Mouse (Mus musculus) layer of hippocampus, adult 9-10 months (tissue): ENCODE measurements at regions not wholly inside any gene's neighbourhood (a gene's known extent, or its start where the extent isn't known, plus 50 kb on each side); places are given as distances from the start of the nearest gene placed in this dataset.

Experiments used
- DNase-seq: peaks from one replicate; pipeline ENCODE4 v3.0.0; 2022; ENCODE audit warnings: low spot score

DNA sequence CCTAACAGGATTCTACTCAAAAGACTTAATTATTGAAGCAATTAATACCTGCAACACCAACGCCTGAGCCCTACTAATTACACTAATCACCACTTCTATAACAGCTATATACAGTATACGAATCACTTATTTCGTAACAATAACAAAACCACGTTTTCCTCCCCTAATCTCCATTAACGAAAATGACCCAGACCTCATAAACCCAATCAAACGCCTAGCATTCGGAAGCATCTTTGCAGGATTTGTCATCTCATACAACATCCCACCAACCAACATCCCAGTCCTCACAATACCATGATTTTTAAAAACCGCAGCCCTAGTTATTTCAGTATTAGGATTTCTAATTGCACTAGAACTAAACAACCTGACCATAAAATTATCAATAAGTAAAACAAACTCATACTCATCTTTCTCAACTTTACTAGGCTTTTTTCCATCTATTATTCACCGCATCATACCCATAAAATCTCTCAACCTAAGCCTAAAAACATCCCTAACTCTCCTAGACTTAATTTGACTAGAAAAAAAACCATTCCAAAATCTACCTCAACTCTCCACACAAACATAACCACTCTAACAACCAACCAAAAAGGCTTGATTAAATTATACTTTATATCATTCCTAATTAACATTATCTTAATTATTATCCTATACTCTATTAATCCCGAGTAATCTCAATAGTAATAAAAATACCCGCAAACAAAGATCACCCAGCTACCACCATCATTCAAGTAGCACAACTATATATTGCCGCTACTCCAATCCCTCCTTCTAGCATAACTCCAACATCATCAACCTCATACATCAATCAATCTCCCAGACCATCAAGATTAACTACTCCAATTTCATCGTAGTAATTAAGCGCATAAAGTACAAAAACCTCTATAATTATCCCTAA lies 830.9 kb upstream of the Tyrp1 start:
- no peak for DNase-seq

GRCm38 (mm10) chr4:80003636-80004365 lies 830.1 kb upstream of the Tyrp1 start:
- DNase-seq = no peak

- no peak for DNase-seq
These were observed 829.6 kb upstream of the Tyrp1 start for GRCm38 (mm10) chr4:80004366-80004700.

- no peak for DNase-seq
These were observed 829.1 kb upstream of the Tyrp1 start for GRCm38 (mm10) chr4:80004788-80005187.

DNA sequence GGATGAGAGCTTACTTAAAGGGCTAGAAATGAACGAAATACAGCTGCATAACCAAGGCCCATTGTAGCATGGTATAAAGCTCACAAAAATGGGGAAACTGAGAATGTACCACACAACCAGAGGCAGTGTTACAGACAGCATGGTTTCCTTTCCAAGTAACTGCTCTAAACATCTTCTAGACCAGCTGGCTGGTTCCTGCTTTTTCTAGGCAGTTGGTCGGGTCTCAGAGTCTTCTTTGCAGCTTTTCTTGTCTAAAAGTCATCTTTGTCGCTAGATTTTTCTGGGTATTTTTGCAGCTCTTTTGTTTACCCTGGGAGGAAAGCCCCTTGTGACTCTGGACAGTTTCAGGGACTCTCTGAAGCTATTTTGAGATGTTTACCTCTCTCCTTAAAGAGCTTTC lies 806.0 kb upstream of the Tyrp1 start:
- no peak for DNase-seq

- peak; percentile 63 for DNase-seq
These were observed 786.0 kb upstream of the Tyrp1 start for GRCm38 (mm10) chr4:80047956-80048355.
